Mouse (Mus musculus) hindbrain, embryonic 13.5 days (tissue): ENCODE results near the gene Fbxo42. TPM values are rescaled to one million over a fixed set of nuclear protein-coding genes. Genes with fewer than 3 reads are reported as not detected.

Experiments used
- ATAC-seq: fragments of 200-750 bp; cut with Nextera tagmentation; 2 replicates; pipeline ENCODE4 v1.8.0; 2017; ENCODE audit warnings: moderate TSS enrichment; ENCODE audit not compliant: low FRiP score
- H3K27ac ChIP-seq: fragments of 300-500 bp; sonication (generic); 2 replicates; pipeline ENCODE4 v1.5.1; 2015; ENCODE audit warnings: inconsistent platforms, mild to moderate bottlenecking, moderate library complexity
- H3K27me3 ChIP-seq: fragments of 300-500 bp; sonication (generic); 2 replicates; pipeline ENCODE4 v1.6.1; 2015; ENCODE audit warnings: mild to moderate bottlenecking, inconsistent platforms
- H3K36me3 ChIP-seq: fragments of 300-500 bp; sonication (generic); 2 replicates; pipeline ENCODE4 v1.6.1; 2015; ENCODE audit warnings: mild to moderate bottlenecking, inconsistent platforms
- H3K4me1 ChIP-seq: fragments of 300-500 bp; sonication (generic); replicated peaks from 2 replicates; pipeline ENCODE4 v1.6.1; 2015; ENCODE audit warnings: inconsistent platforms
- H3K4me2 ChIP-seq: fragments of 300-500 bp; sonication (generic); 2 replicates; pipeline ENCODE4 v1.6.1; 2015; ENCODE audit warnings: inconsistent platforms, mild to moderate bottlenecking, moderate library complexity
- H3K4me3 ChIP-seq: fragments of 300-500 bp; sonication (generic); 2 replicates; pipeline ENCODE4 v1.5.1; 2015; ENCODE audit warnings: mild to moderate bottlenecking, inconsistent platforms
- H3K9ac ChIP-seq: fragments of 300-500 bp; sonication (generic); 2 replicates; pipeline ENCODE4 v1.6.1; 2015; ENCODE audit warnings: mild to moderate bottlenecking, inconsistent platforms
- H3K9me3 ChIP-seq: fragments of 300-500 bp; sonication (generic); 2 replicates; pipeline ENCODE4 v1.6.1; 2016; ENCODE audit warnings: inconsistent platforms
- WGBS: fragments of 180-500 bp; shearing (Covaris S2); methylation state at CpG from one replicate; pipeline ENCODE4 v1.1.7; 2015; 5-methylcytosine and 5-hydroxymethylcytosine counted together
- polyA plus RNA-seq: library from polyadenylated mRNA; unstranded; fragments of >200 nt; fragmentation: Nextera tagmentation; extraction: Ambion mirVana; gene quantifications from 2 replicates; pipeline ENCODE4 v1.2.1, GENCODE M21; 2015

Gene Fbxo42
- polyA plus RNA-seq, 1 experiment from 2014 or later: 21.9 TPM

DNA sequence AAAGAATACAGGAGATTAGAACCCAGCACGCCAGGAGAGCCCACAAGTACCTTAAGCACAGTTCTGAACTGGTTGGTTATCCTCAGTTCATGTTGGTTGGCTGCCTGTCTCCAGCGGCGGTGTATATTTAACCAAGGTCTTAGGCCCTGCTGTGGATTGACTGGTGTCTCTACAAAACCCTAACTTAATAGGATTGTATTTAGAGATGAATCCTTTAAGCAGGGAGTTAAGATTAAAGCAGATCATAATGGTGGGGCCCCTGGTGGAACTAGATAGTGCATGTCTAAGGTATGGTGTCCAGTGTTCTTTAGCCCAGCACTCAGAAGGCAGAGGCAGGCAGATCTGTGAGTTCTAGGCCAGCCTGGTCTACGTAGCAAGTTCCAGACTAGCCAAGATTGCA, 63.9 kb downstream of the Fbxo42 start:
- Histone ChIP-seq H3K27me3 (no peaks in the 10 kb centered on the region), H3K36me3 (0 out of 2 replicates have a peak, but pooled peaks cover 2% of the 10 kb centered on the region), H3K9ac (no peak overlapping the region), H3K27ac (no peak overlapping the region), H3K4me1 (peaks cover 23% of the 10 kb centered on the region), H3K4me2 (no peak overlapping the region), H3K4me3 (no peak overlapping the region), H3K9me3 (no peaks in the 10 kb centered on the region)
- no peak for ATAC-seq
- WGBS: 92% methylated on average over 4 of the region's 4 CpGs

- Histone ChIP-seq H3K36me3 (no peaks in the 10 kb centered on the region), H3K4me1 (peaks cover 23% of the 10 kb centered on the region), H3K27me3 (no peaks in the 10 kb centered on the region), H3K4me3 (no peak overlapping the region), H3K27ac (peak overlapping the region; percentile 79), H3K9me3 (no peaks in the 10 kb centered on the region), H3K9ac (peak overlapping the region; percentile 77; the same call in 1 of the 2 replicates), H3K4me2 (peak overlapping the region; percentile 89)
- 74% methylated on average over 9 of the region's 9 CpGs for WGBS
- no peak for ATAC-seq
Observed at GRCm38 (mm10) chr4:141212892-141213291, 65.2 kb downstream of the Fbxo42 start.

GRCm38 (mm10) chr4:141213342-141213741, 65.6 kb downstream of the Fbxo42 start:
- H3K4me2 ChIP-seq: peak overlapping the region; percentile 89
- peaks cover 23% of the 10 kb centered on the region for H3K4me1 ChIP-seq
- H3K27ac ChIP-seq: peak overlapping the region; percentile 79
- no peaks in the 10 kb centered on the region for H3K9me3 ChIP-seq
- H3K4me3 ChIP-seq: peak overlapping the region; percentile 59
- no peaks in the 10 kb centered on the region for H3K36me3 ChIP-seq
- WGBS: 39% methylated on average over 2 of the region's 2 CpGs
- H3K9ac ChIP-seq: peak overlapping the region; percentile 77; the same call in 1 of the 2 replicates
- no peak for ATAC-seq
- no peaks in the 10 kb centered on the region for H3K27me3 ChIP-seq

GRCm38 (mm10) chr4:141213770-141214336, 66.1 kb downstream of the Fbxo42 start, which contains the start of gene Rsg1:
Gene Rsg1, plus strand, starts transcription at chr4:141213956.
- peak within 1 kb of the TSS; percentile 77 for H3K9ac ChIP-seq
- H3K27me3 ChIP-seq: no peaks in the 10 kb centered on the region
- H3K4me2 ChIP-seq: peak within 1 kb of the TSS; percentile 89
- H3K36me3 ChIP-seq: no peaks in the 10 kb centered on the region
- peak; percentile 70 for ATAC-seq
- WGBS: under 1% methylated on average over 24 of the region's 24 CpGs
- peaks cover 23% of the 10 kb centered on the region for H3K4me1 ChIP-seq
- peak within 1 kb of the TSS; percentile 79 for H3K27ac ChIP-seq
- H3K9me3 ChIP-seq: no peaks in the 10 kb centered on the region
- peak within 1 kb of the TSS; percentile 59 for H3K4me3 ChIP-seq

DNA sequence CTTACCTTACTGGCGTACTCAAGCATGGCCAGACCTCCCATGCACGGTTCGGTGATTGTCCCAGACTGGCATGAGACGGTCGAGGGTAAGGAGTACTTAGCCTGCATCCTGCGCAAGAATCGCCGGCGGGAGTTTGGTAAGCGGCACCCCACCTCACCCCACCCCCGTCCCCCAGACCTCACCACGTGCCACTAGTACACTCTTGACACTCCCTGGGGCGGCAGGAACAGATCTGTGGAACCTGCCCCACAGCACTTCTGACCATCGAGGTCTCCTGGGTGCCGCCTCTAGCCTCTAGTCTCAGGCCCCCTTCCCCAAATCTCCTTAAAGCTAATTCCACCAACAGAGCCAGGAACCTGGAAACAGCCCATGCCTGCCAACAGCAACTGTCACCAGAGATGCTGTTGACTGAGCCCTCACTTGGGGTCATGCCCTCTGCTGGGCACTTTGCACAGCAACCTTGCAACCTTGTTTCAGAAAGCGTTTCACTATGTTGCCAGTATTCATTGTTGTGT, 66.7 kb downstream of the Fbxo42 start:
- WGBS: 3% methylated on average over 16 of the region's 16 CpGs
- peak overlapping the region; percentile 77 for H3K9ac ChIP-seq
- peak overlapping the region; percentile 89 for H3K4me2 ChIP-seq
- H3K27ac ChIP-seq: peak overlapping the region; percentile 79
- ATAC-seq: peak; percentile 66
- peaks cover 23% of the 10 kb centered on the region for H3K4me1 ChIP-seq
- H3K27me3 ChIP-seq: no peaks in the 10 kb centered on the region
- H3K9me3 ChIP-seq: no peaks in the 10 kb centered on the region
- peak overlapping the region; percentile 59 for H3K4me3 ChIP-seq
- no peaks in the 10 kb centered on the region for H3K36me3 ChIP-seq

DNA sequence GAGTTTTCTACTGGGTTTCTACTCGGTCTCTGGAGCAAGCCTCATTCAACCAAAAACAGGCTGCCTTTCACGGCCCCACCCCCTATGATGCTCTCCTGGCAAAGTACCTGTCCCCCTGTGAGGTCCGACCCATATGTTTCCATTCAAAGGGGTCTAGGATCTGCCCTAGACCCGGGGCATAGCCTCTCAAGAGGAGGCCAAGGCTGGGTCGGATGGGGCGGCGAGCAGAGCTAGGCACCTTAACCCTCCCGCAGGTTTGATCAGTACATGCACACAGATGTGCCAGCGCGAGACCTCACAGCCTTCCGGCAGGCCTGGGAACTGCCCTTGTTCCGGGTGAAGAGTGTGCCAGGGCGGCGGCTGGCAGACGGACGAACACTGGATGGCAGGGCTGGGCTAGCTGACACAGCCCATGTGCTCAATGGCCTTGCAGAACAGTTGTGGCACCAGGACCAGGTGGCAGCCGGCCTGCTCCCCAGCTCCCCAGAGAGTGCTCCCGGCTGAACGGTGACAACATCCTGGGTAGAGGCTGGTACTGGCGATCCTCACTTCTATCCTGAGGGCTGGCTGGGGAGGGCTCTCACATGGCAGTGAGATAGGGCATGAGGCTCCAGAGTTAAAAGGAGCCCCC, 72.0 kb downstream of the Fbxo42 start:
- ATAC-seq: peak; percentile 28; the same call in 1 of the 2 replicates
- H3K27me3 ChIP-seq: no peaks in the 10 kb centered on the region
- 82% methylated on average over 20 of the region's 20 CpGs for WGBS
- peaks cover 11% of the 10 kb centered on the region for H3K36me3 ChIP-seq
- no peak overlapping the region for H3K4me3 ChIP-seq
- peaks cover 3% of the 10 kb centered on the region for H3K4me1 ChIP-seq
- no peak overlapping the region for H3K27ac ChIP-seq
- no peak overlapping the region; the same call in 1 of the 2 replicates for H3K9ac ChIP-seq
- no peak overlapping the region for H3K4me2 ChIP-seq
- no peaks in the 10 kb centered on the region for H3K9me3 ChIP-seq

- Histone ChIP-seq H3K36me3 (peaks cover 11% of the 10 kb centered on the region), H3K27me3 (no peaks in the 10 kb centered on the region), H3K4me2 (no peak overlapping the region), H3K27ac (no peak overlapping the region), H3K4me3 (no peak overlapping the region), H3K4me1 (no peaks in the 10 kb centered on the region), H3K9me3 (no peaks in the 10 kb centered on the region), H3K9ac (no peak overlapping the region)
- WGBS: 69% methylated on average over 2 of the region's 2 CpGs
- no peak for ATAC-seq
Observed at GRCm38 (mm10) chr4:141221848-141222247, 74.1 kb downstream of the Fbxo42 start.

DNA sequence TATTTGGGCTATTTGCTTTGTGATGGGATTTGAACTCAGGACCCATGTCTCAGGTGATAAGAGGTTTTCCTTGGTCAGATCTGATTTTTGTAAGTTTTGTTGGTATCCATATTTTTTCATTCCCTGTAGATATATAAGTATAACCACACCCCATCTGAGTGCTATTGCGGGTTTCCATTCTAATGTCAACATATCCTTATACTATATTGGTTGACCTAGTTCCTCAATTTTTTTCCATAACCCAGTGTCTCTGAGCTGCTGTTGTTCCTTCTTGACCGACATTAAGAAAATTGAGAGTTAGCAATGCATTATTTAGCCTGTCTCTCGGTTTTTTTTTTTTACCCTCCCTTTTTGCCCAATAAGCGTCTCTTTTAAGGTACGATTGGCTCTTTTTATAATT, 75.0 kb downstream of the Fbxo42 start:
- no peak overlapping the region for H3K9ac ChIP-seq
- H3K27me3 ChIP-seq: no peaks in the 10 kb centered on the region
- H3K4me1 ChIP-seq: no peaks in the 10 kb centered on the region
- no peak for ATAC-seq
- no peaks in the 10 kb centered on the region for H3K9me3 ChIP-seq
- no peak overlapping the region for H3K4me3 ChIP-seq
- no peak overlapping the region for H3K27ac ChIP-seq
- WGBS: 91% methylated on average over 5 of the region's 5 CpGs
- peaks cover 11% of the 10 kb centered on the region for H3K36me3 ChIP-seq
- no peak overlapping the region for H3K4me2 ChIP-seq

GRCm38 (mm10) chr4:141228687-141229086, 81.0 kb downstream of the Fbxo42 start:
- Histone ChIP-seq H3K9me3 (no peaks in the 10 kb centered on the region), H3K36me3 (no peaks in the 10 kb centered on the region), H3K27ac (no peak overlapping the region), H3K4me3 (no peak overlapping the region), H3K27me3 (no peaks in the 10 kb centered on the region), H3K9ac (no peak overlapping the region), H3K4me1 (no peaks in the 10 kb centered on the region), H3K4me2 (no peak overlapping the region)
- WGBS: 89% methylated on average over 7 of the region's 7 CpGs
- ATAC-seq: no peak

- H3K9ac ChIP-seq: no peak overlapping the region
- H3K4me2 ChIP-seq: no peak overlapping the region
- no peak overlapping the region for H3K4me3 ChIP-seq
- no peak overlapping the region for H3K27ac ChIP-seq
- no peaks in the 10 kb centered on the region for H3K36me3 ChIP-seq
- H3K9me3 ChIP-seq: no peaks in the 10 kb centered on the region
- 90% methylated on average over 4 of the region's 4 CpGs for WGBS
- ATAC-seq: no peak
- no peaks in the 10 kb centered on the region; the same call in 1 of the 2 replicates for H3K4me1 ChIP-seq
- peaks cover 23% of the 10 kb centered on the region for H3K27me3 ChIP-seq
Observed at GRCm38 (mm10) chr4:141233196-141233595, 85.5 kb downstream of the Fbxo42 start.

DNA sequence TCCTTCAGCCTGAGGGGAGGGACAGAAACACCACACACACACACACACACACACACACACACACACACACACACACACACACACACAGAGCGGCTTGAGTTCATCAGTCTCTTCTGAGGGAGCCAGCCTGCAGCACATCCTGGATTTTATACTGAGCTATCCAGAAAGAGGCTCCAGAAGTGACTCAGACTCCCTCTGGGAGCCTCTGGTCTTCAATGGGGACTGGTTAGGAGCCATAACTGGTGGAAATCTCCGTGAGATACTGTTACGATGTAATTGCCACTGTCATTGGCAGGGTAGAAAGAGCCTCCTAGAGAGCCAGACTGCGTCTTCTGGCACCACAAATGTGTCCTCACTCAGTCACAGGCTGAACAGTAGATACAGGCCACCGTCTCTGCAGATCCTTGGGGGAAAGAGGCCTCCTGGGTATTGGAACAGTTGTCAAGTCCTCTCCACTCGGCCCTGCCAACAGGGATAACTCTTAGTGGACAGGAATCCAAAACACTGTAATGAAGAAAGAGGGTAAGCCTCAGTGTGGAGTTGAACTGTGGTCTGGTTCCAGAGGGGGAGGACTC, 87.9 kb downstream of the Fbxo42 start:
- no peak overlapping the region for H3K4me3 ChIP-seq

GRCm38 (mm10) chr4:141236856-141237255, 89.1 kb downstream of the Fbxo42 start:
- WGBS: 75% methylated on average over 3 of the region's 3 CpGs
- peaks cover 22% of the 10 kb centered on the region for H3K4me1 ChIP-seq
- no peaks in the 10 kb centered on the region for H3K9me3 ChIP-seq
- no peak overlapping the region for H3K27ac ChIP-seq
- H3K9ac ChIP-seq: no peak overlapping the region
- H3K27me3 ChIP-seq: peaks cover 60% of the 10 kb centered on the region
- H3K4me2 ChIP-seq: no peak overlapping the region
- H3K4me3 ChIP-seq: no peak overlapping the region
- no peaks in the 10 kb centered on the region for H3K36me3 ChIP-seq
- ATAC-seq: no peak

More for the DNA sequence above, 87.9 kb downstream of the Fbxo42 start:
- WGBS: 77% methylated on average over 6 of the region's 6 CpGs
- Histone ChIP-seq H3K27ac (no peak overlapping the region), H3K4me1 (peaks cover 18% of the 10 kb centered on the region), H3K4me2 (no peak overlapping the region), H3K36me3 (no peaks in the 10 kb centered on the region), H3K9me3 (no peaks in the 10 kb centered on the region), H3K27me3 (peaks cover 47% of the 10 kb centered on the region), H3K9ac (no peak overlapping the region)
- no peak for ATAC-seq
